Mouse (Mus musculus) C2C12 (cell line): ENCODE measurements around the gene Snrpg.

Experiments used
- CTCF ChIP-seq: IDR thresholded peaks from one replicate; pipeline ENCODE4 v1.5.1; 2011; ENCODE audit not compliant: control insufficient read depth, insufficient read depth, insufficient read length
- MAX ChIP-seq: IDR thresholded peaks from one replicate; pipeline ENCODE4 v1.6.1; 2011; ENCODE audit warnings: mild to moderate bottlenecking, control low read depth
- MYOG ChIP-seq: IDR thresholded peaks from one replicate; pipeline ENCODE4 v1.6.1; 2011; ENCODE audit not compliant: control insufficient read depth, insufficient read length; ENCODE audit errors: extremely low read depth

DNA sequence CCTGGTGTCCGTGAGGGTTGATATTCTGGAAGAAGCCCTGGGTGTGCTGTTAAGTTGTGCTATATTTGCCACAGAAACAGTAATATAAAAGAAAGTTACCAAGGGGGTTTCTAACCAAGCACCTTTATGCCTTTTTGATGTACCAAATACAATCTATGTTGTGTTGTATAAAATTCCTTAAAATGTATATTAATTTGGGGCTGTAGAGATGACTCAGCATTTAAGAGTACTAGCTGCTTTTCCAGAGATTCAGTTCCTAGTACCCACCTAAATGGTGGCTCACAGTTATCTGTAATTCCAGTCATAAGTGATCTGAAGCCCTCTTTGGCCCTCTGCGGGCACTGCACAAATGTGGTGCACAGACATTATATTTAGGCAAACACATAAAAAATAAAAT lies 4.3 kb upstream of the Snrpg start:
- TF ChIP-seq CTCF (no peak), MAX (no peak), MYOG (no peak)
